Mouse (Mus musculus) cortical plate, adult 2 months (tissue): ENCODE measurements around the gene Mafk. TPM values are rescaled to one million over a fixed set of nuclear protein-coding genes. Genes with fewer than 3 reads are reported as not detected.

Source experiments
- H3K27ac ChIP-seq: fragments of 200-500 bp; 2 replicates; pipeline ENCODE4 v1.5.1; 2012; ENCODE audit warnings: low read length, control low read depth, inconsistent platforms; ENCODE audit not compliant: insufficient read depth
- H3K4me1 ChIP-seq: fragments of 200-500 bp; 2 replicates; pipeline ENCODE4 v1.6.1; 2011; ENCODE audit warnings: low read length; ENCODE audit not compliant: control insufficient read depth, insufficient read depth
- H3K4me3 ChIP-seq: fragments of 200-500 bp; 2 replicates; pipeline ENCODE4 v1.5.1; 2011; ENCODE audit warnings: mild to moderate bottlenecking, low read length, control low read depth; ENCODE audit not compliant: insufficient read depth
- CTCF ChIP-seq: fragments of 200-500 bp; IDR thresholded peaks from 2 replicates; pipeline ENCODE4 v1.5.1; 2011; ENCODE audit warnings: mild to moderate bottlenecking, control low read depth, low read length; ENCODE audit not compliant: insufficient read depth; ENCODE audit errors: extremely low read depth
- POLR2A ChIP-seq: fragments of 200-500 bp; IDR thresholded peaks from 2 replicates; pipeline ENCODE4 v1.6.1; 2011; ENCODE audit warnings: mild to moderate bottlenecking, low read length, control low read depth; ENCODE audit not compliant: insufficient read depth; ENCODE audit errors: extremely low read depth
- polyA plus RNA-seq: library from polyadenylated mRNA; depleted of rRNA; stranded (reverse); fragments of >200 nt; gene quantifications from 2 replicates; pipeline ENCODE4 v1.2.3, GENCODE M21; 2012

The Mafk gene
- polyA plus RNA-seq, 1 experiment, result 7.9 TPM

- Histone ChIP-seq H3K4me3 (no peak overlapping the region), H3K27ac (no peak overlapping the region), H3K4me1 (no peaks in the 10 kb centered on the region)
- TF ChIP-seq CTCF (no peak; the same call in 1 of the 2 replicates), POLR2A (no peak)
Observed at GRCm38 (mm10) chr5:139803601-139804102, 12.3 kb downstream of the Mafk start.

- H3K4me1 ChIP-seq, result no peaks in the 10 kb centered on the region
- no peak overlapping the region for H3K27ac ChIP-seq
- no peak overlapping the region for H3K4me3 ChIP-seq
- TF ChIP-seq POLR2A (no peak), CTCF (no peak)
Observed at GRCm38 (mm10) chr5:139804107-139804551, 12.8 kb downstream of the Mafk start.

GRCm38 (mm10) chr5:139804573-139805111 is 13.3 kb downstream of the Mafk start:
- no peak overlapping the region for H3K4me3 ChIP-seq
- H3K4me1 ChIP-seq, result no peaks in the 10 kb centered on the region
- no peak overlapping the region for H3K27ac ChIP-seq
- TF ChIP-seq CTCF (no peak), POLR2A (no peak)

GRCm38 (mm10) chr5:139805924-139806323 is 14.6 kb downstream of the Mafk start:
- TF ChIP-seq CTCF (no peak), POLR2A (no peak)
- Histone ChIP-seq H3K4me3 (no peak overlapping the region), H3K27ac (no peak overlapping the region), H3K4me1 (no peaks in the 10 kb centered on the region)

GRCm38 (mm10) chr5:139809397-139809796 is 18.1 kb downstream of the Mafk start:
- H3K27ac ChIP-seq, result no peak overlapping the region
- H3K4me3 ChIP-seq, result no peak overlapping the region
- TF ChIP-seq POLR2A, result no peak
- TF ChIP-seq CTCF, result no peak
- H3K4me1 ChIP-seq, result no peaks in the 10 kb centered on the region

GRCm38 (mm10) chr5:139811677-139812397 is 20.5 kb downstream of the Mafk start:
- TF ChIP-seq POLR2A, result no peak
- TF ChIP-seq CTCF, result no peak
- Histone ChIP-seq H3K27ac (no peak overlapping the region), H3K4me3 (no peak overlapping the region), H3K4me1 (no peaks in the 10 kb centered on the region)

GRCm38 (mm10) chr5:139812398-139813125 is 21.2 kb downstream of the Mafk start:
- H3K27ac ChIP-seq, result no peak overlapping the region
- H3K4me1 ChIP-seq, result no peaks in the 10 kb centered on the region
- no peak overlapping the region for H3K4me3 ChIP-seq
- TF ChIP-seq POLR2A, result no peak
- TF ChIP-seq CTCF, result no peak

- no peak for TF ChIP-seq POLR2A
- H3K4me1 ChIP-seq, result no peaks in the 10 kb centered on the region
- H3K4me3 ChIP-seq, result no peak overlapping the region
- no peak overlapping the region for H3K27ac ChIP-seq
Observed at GRCm38 (mm10) chr5:139813126-139813490, 21.8 kb downstream of the Mafk start.

- no peak overlapping the region for H3K27ac ChIP-seq
- TF ChIP-seq POLR2A (no peak), CTCF (no peak)
- no peak overlapping the region for H3K4me3 ChIP-seq
- H3K4me1 ChIP-seq, result no peaks in the 10 kb centered on the region
Observed at GRCm38 (mm10) chr5:139813963-139814381, 22.7 kb downstream of the Mafk start.
